Mouse (Mus musculus) frontal cortex, adult 2 months (tissue): Measurements from ENCODE around the gene Sp7. TPM values are rescaled to one million over a fixed set of nuclear protein-coding genes. Genes with fewer than 3 reads are reported as not detected.

Experiments
- DNase-seq, 2 experiments: peaks; one replicate each; pipeline ENCODE4 v3.0.0; 2022; ENCODE audit warnings: low spot score in 1 of 2; ENCODE audit errors: extremely low spot score in 1 of 2
- polyA plus RNA-seq: library from polyadenylated mRNA; depleted of rRNA; stranded (reverse); fragments of >200 nt; gene quantifications from 2 replicates; pipeline ENCODE4 v1.2.3, GENCODE M21; 2012; rRNA removed

Sp7 gene
- 18.4 and 22.0 TPM in 2 replicates for polyA plus RNA-seq

- no peak for DNase-seq
Measured at GRCm38 (mm10) chr15:102366733-102367344, at the start of gene Sp7. Sp7 (minus strand) TSS chr15:102367182.

DNA sequence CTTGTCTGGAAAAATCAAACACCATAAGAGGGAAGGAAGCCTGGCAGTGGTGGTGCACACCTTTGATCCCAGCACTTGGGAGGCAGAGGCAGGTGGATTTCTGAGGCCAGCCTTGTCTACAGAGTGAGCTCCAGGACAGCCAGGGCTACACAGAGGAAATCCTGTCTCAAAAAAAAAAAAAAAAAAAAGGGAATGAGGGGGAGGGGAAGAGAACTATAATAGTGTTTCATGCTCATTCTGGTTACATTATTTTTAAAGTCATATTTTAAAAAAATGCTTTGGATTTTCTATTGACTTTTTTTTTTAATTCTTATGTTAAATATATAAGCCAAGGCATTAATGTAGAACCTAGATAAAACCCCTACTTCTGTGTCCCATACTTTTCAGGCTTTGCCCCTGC is 46.7 kb upstream of the Sp7 start:
- DNase-seq, result no peak

GRCm38 (mm10) chr15:102411077-102411476 is 44.1 kb upstream of the Sp7 start:
- DNase-seq, result no peak

DNA sequence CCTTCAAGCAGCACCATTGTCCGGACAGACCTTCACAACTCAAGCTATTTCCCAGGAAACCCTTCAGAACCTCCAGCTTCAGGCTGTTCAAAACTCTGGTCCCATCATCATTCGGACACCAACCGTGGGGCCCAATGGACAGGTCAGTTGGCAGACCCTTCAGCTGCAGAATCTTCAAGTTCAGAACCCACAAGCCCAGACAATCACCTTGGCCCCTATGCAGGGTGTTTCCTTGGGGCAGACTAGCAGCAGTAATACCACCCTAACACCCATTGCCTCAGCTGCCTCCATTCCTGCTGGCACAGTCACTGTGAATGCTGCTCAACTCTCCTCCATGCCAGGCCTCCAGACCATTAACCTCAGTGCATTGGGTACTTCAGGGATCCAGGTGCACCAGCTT is 42.3 kb upstream of the Sp7 start:
- DNase-seq, result no peak

GRCm38 (mm10) chr15:102408558-102409130 is 41.7 kb upstream of the Sp7 start:
- DNase-seq, result no peak

GRCm38 (mm10) chr15:102407681-102408557 is 40.9 kb upstream of the Sp7 start:
- DNase-seq, result no peak

DNA sequence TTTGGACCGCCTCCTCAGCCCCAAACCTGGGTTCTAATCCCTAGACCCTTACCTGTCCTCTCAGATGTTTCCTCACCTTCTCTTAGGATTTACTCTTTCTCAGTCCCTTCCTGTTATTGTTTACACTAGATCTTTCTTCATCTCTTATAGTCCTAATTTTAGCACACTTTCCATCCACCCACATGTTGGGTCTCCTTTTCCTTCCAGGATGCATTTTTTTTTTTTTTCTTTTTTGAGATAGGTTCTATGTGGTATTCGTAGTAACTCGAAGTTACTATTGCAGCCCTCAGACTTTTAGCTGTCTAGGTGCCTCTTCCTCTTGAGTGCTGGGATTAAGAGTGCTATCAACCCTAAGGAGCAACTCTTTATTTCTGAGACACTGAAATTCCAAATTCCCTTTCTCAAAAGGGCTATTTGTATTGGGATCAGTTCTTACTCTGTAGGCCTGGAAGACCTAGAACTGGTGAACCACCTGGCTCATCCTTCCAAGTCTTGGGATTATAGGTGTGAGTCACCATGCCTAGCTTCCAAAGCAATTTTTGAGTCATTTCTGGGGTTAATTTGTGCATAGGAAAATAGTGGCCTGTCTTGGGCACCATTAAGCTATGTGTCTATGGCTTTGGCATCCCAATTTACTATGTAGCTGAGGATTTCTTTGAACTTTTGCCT is 40.1 kb upstream of the Sp7 start:
- no peak for DNase-seq

- peak in 1 of 2 experiments; percentile 58 for DNase-seq
Measured at GRCm38 (mm10) chr15:102406196-102406911, 39.4 kb upstream of the Sp7 start.

- DNase-seq, result peak; percentile 100
Measured at GRCm38 (mm10) chr15:102405489-102406195, 38.7 kb upstream of the Sp7 start, which contains the start of gene Sp1. Sp1 (plus strand) TSS chr15:102406143.

- peak in 1 of 2 experiments; percentile 27 for DNase-seq
Measured at GRCm38 (mm10) chr15:102404608-102405488, 37.9 kb upstream of the Sp7 start.

DNA sequence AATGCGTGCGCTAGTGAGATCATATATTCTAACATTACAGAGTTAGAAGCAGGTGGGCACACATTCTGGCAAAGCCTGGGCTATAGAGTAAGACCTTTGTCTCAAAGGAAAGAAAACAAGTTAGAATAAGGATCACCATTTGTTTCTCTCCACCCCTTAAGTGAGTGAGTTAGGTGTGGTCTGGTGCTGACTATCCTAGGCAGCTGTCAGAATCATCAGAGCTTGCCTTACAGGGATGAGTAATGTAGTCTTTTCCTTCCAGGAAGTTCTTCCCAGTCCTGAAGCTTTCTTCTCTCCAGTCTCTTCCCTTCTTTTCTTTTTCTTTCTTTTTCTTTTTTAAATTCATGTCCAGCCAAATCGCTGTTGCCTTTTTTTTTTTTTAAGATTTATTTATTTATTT is 35.2 kb upstream of the Sp7 start:
- no peak for DNase-seq

DNA sequence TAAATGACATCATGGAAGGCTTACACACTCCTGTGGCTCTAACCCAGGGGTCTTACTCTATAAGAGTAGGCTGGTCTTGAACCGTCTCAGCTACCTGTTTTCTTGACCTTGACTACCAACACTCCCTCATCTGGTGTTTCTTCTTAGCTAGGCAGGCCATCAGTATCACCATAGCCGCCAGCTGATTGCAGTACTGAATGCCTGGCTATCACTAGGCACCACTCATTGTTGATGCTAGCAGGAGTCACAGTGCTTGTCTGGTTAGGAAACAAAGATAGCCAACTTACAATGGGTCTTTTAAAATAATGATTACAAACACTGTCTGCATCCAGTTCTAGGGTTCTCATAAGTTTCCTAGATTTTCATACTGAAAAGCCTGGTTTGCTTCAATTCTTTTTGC is 34.3 kb upstream of the Sp7 start:
- DNase-seq, result no peak

DNA sequence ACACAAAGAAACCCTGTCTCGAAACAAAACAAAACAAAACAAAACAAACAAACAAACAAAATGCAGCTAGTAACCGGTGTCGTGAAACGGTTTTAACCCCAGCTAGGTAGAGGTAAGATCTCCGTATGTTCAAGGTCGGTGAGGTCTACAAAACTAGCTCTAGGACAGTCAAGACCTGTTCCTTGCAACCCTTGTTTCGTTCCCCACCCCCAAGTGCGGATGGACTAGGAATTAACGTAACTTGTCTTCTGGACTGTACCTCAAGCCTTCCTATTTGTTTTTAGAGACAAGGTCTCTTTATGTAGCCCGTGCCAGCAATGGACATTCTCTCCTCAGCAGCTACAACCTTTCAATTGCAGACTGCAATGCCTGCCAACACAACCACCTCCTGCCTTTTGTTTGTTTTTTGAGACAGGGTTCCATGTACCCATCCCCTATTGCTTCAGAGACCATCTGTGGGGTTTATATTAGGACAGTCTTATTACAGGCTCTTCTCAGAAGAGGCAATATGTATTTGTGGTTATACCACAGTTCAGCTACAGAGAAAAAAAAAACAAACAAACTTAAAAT is 33.6 kb upstream of the Sp7 start:
- no peak for DNase-seq

DNA sequence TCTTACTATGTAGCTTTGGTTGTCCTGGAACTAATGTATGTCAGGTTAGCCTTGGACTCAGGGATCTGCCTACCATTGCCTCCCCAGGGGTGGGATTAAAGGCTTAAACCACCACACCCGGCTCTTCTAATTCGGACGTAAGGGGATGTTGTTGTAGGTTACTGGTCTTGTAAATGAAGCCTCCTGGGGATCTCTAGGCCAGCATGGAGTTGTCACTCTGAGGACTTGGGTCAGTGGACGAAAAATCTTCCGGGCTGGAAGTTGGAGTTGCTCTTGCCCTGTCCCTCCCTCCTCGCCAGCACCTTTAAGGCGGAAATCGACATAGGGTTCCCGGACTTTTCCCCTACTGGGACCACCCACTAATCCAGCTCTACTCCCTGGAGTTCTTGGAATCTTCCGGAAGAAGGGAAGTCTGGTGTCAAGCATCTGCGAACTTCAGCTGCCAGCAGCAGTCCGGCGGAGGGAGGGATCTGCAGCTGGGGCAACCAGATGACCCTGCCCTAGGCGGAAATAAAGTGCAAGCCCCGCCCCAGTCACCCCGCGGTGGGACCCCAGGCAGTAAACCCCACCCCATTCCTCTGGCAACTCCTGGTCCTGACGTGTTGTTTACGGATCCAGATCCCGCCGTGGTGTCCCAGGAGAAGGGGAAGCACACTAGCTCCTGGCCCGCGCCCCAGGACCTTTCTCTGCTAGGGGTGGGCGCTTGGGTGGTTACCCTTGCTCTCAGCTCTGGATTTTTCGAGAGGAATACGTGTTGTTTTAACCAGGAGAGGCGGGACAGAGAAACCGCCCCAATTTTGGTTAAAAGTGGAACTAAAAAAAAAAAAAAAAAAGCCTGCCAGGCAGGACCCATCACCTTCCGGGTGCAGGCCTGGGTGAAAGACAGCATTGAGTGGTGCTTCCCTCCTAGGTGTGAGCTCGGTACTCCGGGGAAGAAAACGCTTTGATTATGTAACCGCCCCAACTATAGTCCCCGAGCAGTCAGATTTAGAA is 32.5 kb upstream of the Sp7 start:
- DNase-seq, result peak in 1 of 2 experiments; percentile 66

- no peak for DNase-seq
Measured at GRCm38 (mm10) chr15:102398629-102399028, 31.6 kb upstream of the Sp7 start.

DNA sequence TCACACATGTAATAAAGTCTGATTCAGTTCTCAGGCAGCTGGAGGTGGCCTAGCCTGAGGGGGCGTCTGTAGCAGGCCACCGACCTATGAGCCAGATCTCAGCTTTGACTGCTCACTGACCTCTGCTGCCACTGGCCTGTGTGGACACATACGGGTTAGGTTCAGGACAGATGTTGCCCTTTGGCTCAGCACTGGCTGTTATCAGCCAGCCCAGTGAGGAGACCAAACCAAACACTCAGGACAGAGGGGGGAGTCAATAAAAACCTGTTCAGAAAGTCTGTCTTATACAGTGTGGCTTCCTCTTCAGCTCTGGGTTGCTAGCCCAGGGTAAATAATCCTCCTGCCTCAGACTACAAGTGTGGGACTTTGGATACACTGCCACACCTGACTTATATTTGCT is 28.1 kb upstream of the Sp7 start:
- DNase-seq, result no peak

DNA sequence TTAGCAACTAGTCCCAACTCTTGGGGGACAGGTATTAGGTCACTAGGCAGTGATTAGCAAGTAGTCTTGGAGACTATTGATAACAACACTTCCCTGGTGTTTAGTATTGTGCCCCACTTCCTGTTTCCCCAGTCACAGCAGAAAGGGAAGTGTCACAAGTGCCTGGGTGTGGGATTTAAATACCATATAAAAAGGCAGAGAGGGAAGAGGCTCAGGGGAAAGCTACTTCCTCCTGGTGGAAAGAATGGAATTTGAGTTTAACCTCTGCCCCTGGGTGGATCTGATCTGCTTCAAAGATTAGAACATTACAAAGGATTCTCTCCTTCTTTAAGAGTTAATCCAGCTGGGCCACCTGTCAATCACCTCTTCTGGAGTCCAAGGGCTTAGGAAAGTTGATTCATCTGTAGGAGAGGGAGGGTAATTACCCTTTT is 26.6 kb upstream of the Sp7 start:
- no peak for DNase-seq
